ENCODE assay signal across 9 mouse cellular contexts in genomic region chr8:13338901-13339645, GRCm38 (mm10). TPM values are rescaled to one million over a fixed set of nuclear protein-coding genes. Genes with fewer than 3 reads are reported as not detected.
DNase-seq lines count a peak whose midpoint lies in the region; ATAC-seq lines count a peak whose summit lies in the region.
"Had no signal": no experiment of that assay in that cellular context is flagged by ENCODE, and none has a peak within 500 bp of the region (broad histone marks: within the 10 kb centered on the region; RNA-seq: fewer than 3 reads in every experiment).

No protein-coding gene starts in this region.

- H3K36me3 ChIP-seq in heart, embryonic 13.5 days, result peaks cover 40% of the 10 kb centered on the region
- peaks cover 36% of the 10 kb centered on the region for H3K36me3 ChIP-seq in kidney, embryonic 15.5 days

- under 1% methylated on average over 40 of the region's 70 CpGs for WGBS in heart, embryonic 13.5 days
- WGBS in kidney, embryonic 15.5 days, result under 1% methylated on average over 65 of the region's 70 CpGs

- H3K27me3 ChIP-seq in heart, embryonic 13.5 days (replicated peaks), result no peaks in the 10 kb centered on the region
- no peaks in the 10 kb centered on the region for H3K27me3 ChIP-seq in kidney, embryonic 15.5 days

- DNase-seq in CD4-positive helper T cell, adult 2 months (ENCODE audit: low read depth, low spot score), result peak; percentile 54
- peak; percentile 42 for DNase-seq in Muller cell, postnatal 12 days (ENCODE audit: inconsistent ontology term)
- peak; percentile 18 to 41 for DNase-seq in cerebellum, postnatal 36 days
- peak; percentile 10 for DNase-seq in lung, postnatal 25 days (ENCODE audit: low spot score)
- DNase-seq in spleen, adult 18-20 months, result peak; percentile 14 to 15
- no peak for DNase-seq in layer of hippocampus, postnatal 14 days (ENCODE audit: low spot score in 2 of 2)

- ATAC-seq in heart, embryonic 13.5 days (ENCODE audit: extremely low read depth, insufficient number of reproducible peaks, low FRiP score, low TSS enrichment), result peak; percentile 23; the same call in 1 of the 2 replicates
- ATAC-seq in kidney, embryonic 15.5 days (replicated peaks; ENCODE audit: low FRiP score), result peak; percentile 64

- H3K4me2 ChIP-seq in heart, embryonic 13.5 days, result peak overlapping the region; percentile 91
- H3K4me2 ChIP-seq in kidney, embryonic 15.5 days, result peak overlapping the region; percentile 87

- H3K4me3 ChIP-seq in heart, embryonic 13.5 days, result peak overlapping the region; percentile 88
- H3K4me3 ChIP-seq in kidney, embryonic 15.5 days (replicated peaks), result peak overlapping the region; percentile 91

- peak overlapping the region; percentile 100 for H3K9ac ChIP-seq in heart, embryonic 13.5 days
- H3K9ac ChIP-seq in kidney, embryonic 15.5 days, result peak overlapping the region; percentile 95

- H3K9me3 ChIP-seq in heart, embryonic 13.5 days, result no peaks in the 10 kb centered on the region
- no peaks in the 10 kb centered on the region for H3K9me3 ChIP-seq in kidney, embryonic 15.5 days (replicated peaks)

- peaks cover 34% of the 10 kb centered on the region for H3K4me1 ChIP-seq in heart, embryonic 13.5 days
- H3K4me1 ChIP-seq in kidney, embryonic 15.5 days, result peaks cover 27% of the 10 kb centered on the region

- peak overlapping the region; percentile 77 for H3K27ac ChIP-seq in heart, embryonic 13.5 days (replicated peaks)
- peak overlapping the region; percentile 79 for H3K27ac ChIP-seq in kidney, embryonic 15.5 days

RNA-seq across cellular contexts. Expression of gene Tfdp1, which starts 0.5 kb away (rescaled TPM):
- 81.5 and 87.5 TPM in 2 replicates for polyA plus RNA-seq in heart, embryonic 13.5 days (2015; fragmentation: Nextera tagmentation; extraction: Ambion mirVana)
- 169 and 183 TPM in 2 replicates for polyA plus RNA-seq in kidney, embryonic 15.5 days (2015; fragmentation: Nextera tagmentation; extraction: Ambion mirVana)
- total RNA-seq in layer of hippocampus, postnatal 14 days (2021), result 10 to 100 TPM; 64.8 to 71.4 TPM

RNA-seq across cellular contexts. Expression of gene Tmco3, which starts 51.1 kb away (rescaled TPM):
- 32.2 and 36.0 TPM in 2 replicates for polyA plus RNA-seq in heart, embryonic 13.5 days (2015; fragmentation: Nextera tagmentation; extraction: Ambion mirVana)
- polyA plus RNA-seq in kidney, embryonic 15.5 days (2015; fragmentation: Nextera tagmentation; extraction: Ambion mirVana), result 41.4 and 45.1 TPM in 2 replicates
- 10 to 100 TPM; 47.1 to 49.9 TPM for total RNA-seq in layer of hippocampus, postnatal 14 days (2021)

RNA-seq across cellular contexts. Expression of gene Dcun1d2, which starts 51.1 kb away (rescaled TPM):
- 24.6 and 26.7 TPM in 2 replicates for polyA plus RNA-seq in heart, embryonic 13.5 days (2015; fragmentation: Nextera tagmentation; extraction: Ambion mirVana)
- 24.6 and 26.0 TPM in 2 replicates for polyA plus RNA-seq in kidney, embryonic 15.5 days (2015; fragmentation: Nextera tagmentation; extraction: Ambion mirVana)
- 10 to 100 TPM; 29.3 to 31.1 TPM for total RNA-seq in layer of hippocampus, postnatal 14 days (2021)

RNA-seq across cellular contexts. Expression of gene Atp4b, which starts 57.6 kb away (rescaled TPM):
- 0.13 TPM in 1 of 2 replicates, not detected in the other for polyA plus RNA-seq in heart, embryonic 13.5 days (2015; fragmentation: Nextera tagmentation; extraction: Ambion mirVana)
- not detected in 2 replicates for polyA plus RNA-seq in kidney, embryonic 15.5 days (2015; fragmentation: Nextera tagmentation; extraction: Ambion mirVana)
- total RNA-seq in layer of hippocampus, postnatal 14 days (2021), result not detected
- total RNA-seq: hematopoietic stem cell, adult 5-6 weeks had no signal

Comparison
In these comparisons a context has a peak if more than half of its experiments do, and no peak if none do; other contexts are left out.
1. DNase-seq: peak in CD4-positive helper T cell, adult 2 months (single experiment), Muller cell, postnatal 12 days (single experiment), cerebellum, postnatal 36 days (2 of 2), lung, postnatal 25 days (single experiment) and spleen, adult 18-20 months (2 of 2); none in layer of hippocampus, postnatal 14 days (0 of 2).